Mouse (Mus musculus) testis, adult 2 months (tissue): ENCODE results near the gene Dach2.

ENCODE experiments used
- CTCF ChIP-seq: fragments of 200-500 bp; IDR thresholded peaks from 2 replicates; pipeline ENCODE4 v1.5.1; 2012; ENCODE audit warnings: low read depth, mild to moderate bottlenecking, inconsistent platforms, low read length, moderate library complexity; ENCODE audit not compliant: control insufficient read depth, insufficient read depth, insufficient replicate concordance
- POLR2A ChIP-seq: fragments of 200-500 bp; IDR thresholded peaks from 2 replicates; pipeline ENCODE4 v1.6.1; 2012; ENCODE audit warnings: low read depth, mild to moderate bottlenecking, inconsistent platforms, low read length, moderate library complexity; ENCODE audit not compliant: control insufficient read depth

GRCm38 (mm10) chrX:113421517-113422187 is 124.3 kb downstream of the Dach2 start:
- TF ChIP-seq CTCF (no peak), POLR2A (no peak)
